Mouse (Mus musculus) heart, postnatal 0 days (tissue): ENCODE results near the gene Gpc3.

Experiments used
- CTCF ChIP-seq: IDR thresholded peaks from 2 replicates; pipeline ENCODE4 v1.5.1; 2016; ENCODE audit warnings: antibody characterized with exemption, control low read depth, low read depth
- EP300 ChIP-seq: IDR thresholded peaks from 2 replicates; pipeline ENCODE4 v1.6.1; 2016; ENCODE audit warnings: antibody characterized with exemption, low read depth

- TF ChIP-seq CTCF (no peak), EP300 (no peak)
These were observed 26.1 kb downstream of the Gpc3 start for GRCm38 (mm10) chrX:52587671-52588070.
